Mouse (Mus musculus) cerebellum, postnatal 25 days (tissue): ENCODE data around the gene Crocc.

Source experiments
- DNase-seq, 2 experiments: peaks; one replicate each; pipeline ENCODE4 v3.0.0; 2021; ENCODE audit warnings: mixed read lengths in 2 of 2

Crocc gene

DNA sequence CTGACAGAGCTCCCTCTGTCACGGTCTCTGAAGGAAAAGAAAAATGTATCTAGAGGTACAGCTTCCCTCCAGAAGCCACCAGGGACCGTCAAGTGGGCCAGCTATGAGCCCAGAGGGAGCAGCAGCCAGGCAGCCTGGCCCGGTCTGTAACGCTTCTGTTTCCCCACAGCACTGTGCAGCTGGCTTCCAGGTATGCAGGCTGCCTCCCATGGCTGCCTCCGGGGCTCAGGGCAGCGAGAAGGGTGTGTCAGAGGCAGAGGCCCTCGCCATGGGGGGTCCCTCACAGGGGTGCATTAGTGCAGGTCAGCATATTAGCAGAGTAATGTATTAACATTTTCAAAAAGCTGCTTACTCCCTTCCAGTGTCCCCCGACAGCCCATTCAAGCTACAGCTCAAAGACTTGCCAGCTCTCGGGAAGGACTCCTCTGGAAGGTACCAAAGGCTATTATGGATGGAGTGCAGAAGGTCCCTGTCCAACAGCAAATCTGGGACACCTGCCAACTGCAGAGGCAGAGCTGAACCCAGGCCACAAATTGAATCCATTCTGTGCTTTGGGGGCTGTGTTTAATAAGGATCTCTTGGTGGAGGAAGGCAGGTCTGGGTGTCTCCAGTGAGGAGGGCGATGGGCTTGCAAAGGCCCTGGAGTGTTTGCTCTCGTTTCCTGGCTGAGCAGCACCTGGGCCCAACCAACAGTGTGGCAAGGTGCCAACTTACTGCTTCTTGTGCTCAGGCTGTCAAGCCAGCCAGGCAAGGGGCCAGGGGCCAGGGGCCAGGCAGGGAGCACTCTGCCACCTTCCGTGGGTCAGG is 6.6 kb upstream of the Crocc start:
- DNase-seq, result peak; percentile 79 to 84

DNA sequence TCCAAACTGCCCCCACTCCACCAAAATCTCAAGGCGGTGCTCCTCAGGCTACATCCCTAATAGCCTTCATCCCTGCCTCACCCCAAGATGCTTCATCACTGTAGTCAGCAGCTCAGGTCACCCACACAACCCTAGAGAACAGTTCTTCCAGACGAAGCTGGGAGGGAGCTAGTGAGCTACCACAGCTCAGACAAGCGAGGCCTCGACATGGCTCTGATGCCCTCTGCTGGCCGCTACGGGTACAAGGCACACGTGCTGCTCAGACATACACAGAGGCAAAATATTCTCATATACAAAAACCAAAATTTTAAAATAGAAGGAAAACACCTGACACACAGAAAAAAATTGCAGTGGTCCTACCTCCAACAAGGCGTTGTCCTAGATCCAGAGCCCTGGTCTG is 4.8 kb upstream of the Crocc start:
- DNase-seq, result peak; percentile 85 to 90

- no peak for DNase-seq
Observed at GRCm38 (mm10) chr4:141064104-141064659, 3.8 kb upstream of the Crocc start.

DNA sequence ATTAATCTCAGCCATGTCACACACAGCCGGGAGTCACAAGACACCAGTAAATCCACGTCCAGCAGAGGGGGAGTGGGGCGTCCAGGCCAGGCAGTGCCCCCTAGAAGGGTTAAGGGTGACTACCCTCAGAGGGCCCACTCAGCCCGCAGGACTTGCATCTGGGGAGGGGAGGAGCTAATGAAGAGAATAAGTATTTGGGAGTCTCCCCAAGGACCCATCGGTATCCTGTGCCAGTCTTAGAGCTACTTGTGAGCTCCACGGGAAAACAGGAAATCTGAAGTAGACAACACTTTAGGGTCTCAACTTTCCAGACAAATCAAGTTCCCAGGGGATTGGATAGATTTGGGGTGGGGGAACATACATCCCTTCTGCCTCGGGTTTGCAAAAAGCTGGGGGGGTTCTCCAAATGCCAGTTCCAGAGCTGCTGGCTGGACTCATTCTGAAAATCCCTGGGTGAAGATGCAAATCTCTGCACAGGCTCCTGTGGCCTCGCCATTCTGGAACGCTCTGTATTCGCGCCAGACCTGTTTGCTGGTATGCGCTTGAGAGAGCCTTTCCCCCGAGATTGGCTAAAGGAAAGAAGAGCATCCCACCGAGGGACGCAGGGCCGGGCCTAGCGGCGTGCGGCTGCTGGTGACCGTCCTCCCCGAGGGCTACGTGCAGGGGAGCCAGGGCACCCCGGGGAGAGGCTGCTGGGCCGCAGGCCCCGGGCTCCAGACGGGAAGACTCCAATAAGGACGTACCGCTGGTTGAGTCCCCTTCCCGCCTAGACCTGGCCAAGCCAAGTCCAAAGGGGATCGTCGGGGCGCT is 529 bp downstream of the Crocc start:
- DNase-seq, result no peak

GRCm38 (mm10) chr4:141058835-141059234 is 1.5 kb downstream of the Crocc start:
- no peak for DNase-seq

GRCm38 (mm10) chr4:141056970-141057369 is 3.4 kb downstream of the Crocc start:
- no peak for DNase-seq

DNA sequence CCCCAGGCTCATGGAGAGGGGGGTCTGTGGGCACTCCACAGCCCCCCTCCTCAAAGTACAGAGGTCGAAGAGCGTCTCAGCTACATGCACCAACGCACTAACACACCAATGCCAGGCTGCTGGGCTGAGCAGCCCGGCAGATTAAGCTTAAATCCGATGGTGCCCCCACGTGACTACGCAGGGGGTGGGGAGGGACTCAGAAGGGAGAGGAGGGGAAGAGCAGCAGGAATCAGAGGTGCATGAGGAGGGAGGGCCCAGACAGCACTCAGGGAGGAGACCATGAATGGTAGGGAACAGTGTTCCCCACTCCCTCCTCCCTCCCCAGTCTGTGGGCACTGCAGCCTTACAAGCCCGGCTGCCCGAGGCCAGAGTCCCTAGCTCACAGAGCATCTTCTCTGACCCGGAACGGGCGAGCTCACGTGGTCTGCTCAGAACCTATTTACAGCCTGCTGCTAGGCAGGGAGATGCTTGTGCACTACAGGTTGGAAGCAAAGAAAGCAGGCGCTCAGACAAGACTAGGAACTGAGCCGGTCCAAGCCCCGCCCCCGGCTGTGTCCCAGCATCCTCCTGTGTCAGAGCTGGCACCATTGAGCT is 6.7 kb downstream of the Crocc start:
- peak; percentile 77 to 82 for DNase-seq

- peak in 1 of 2 experiments; percentile 17 for DNase-seq
Observed at GRCm38 (mm10) chr4:141053138-141053537, 7.2 kb downstream of the Crocc start.

DNA sequence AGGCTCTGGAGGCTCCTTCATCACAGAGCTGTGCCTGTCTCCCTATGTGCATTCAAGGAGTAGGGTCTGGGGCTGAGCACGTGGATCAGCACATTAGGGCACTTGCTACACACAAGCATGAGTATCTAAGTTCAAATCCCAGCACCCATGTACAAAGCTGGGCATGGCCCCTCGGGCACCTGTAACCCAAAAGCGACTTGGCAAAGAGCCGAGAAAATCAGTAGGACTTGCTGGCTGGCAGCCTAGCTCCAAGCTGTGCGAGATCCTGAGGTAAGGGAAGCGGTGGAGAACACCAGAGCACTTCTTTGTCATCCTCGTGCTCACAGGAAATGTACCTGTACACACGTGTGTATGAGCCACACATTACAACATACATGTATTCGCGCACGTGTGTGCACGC is 7.9 kb downstream of the Crocc start:
- DNase-seq, result peak; percentile 33 to 51

GRCm38 (mm10) chr4:141049476-141049835 is 10.9 kb downstream of the Crocc start:
- no peak for DNase-seq

DNA sequence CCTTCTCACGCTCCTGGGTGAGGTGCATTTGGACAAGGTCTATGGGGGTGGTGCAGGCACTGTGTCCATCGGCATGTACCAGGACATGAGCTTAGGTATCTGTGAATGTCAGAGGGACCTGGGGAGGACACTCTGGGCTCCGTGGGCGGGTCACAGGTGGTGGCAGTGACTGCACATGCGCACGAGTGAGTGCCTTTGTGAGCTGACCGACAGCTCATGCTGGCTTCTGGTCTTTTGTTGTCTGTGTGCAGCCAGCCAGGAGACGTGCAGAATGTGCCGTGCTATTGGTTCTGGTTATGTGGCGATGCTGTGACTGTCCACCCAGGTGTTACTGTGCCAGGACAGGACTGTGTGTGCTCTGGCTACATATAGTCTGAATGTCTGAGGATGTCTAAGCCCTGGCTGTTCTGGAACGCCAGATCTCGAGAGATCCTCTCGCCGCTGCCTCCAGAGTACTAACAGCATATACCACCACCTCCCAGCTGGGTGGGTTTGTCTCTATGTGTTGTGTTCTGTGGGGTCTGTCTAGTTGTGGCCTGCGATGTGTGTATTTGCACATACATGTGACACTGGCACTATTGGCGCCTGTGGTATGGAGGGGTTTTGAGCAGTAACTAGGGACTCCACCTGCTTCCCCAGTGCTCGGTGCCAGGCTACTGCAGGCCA is 11.4 kb downstream of the Crocc start:
- DNase-seq, result no peak

- peak; percentile 57 to 74 for DNase-seq
Observed at GRCm38 (mm10) chr4:141044816-141045215, 15.5 kb downstream of the Crocc start.

DNA sequence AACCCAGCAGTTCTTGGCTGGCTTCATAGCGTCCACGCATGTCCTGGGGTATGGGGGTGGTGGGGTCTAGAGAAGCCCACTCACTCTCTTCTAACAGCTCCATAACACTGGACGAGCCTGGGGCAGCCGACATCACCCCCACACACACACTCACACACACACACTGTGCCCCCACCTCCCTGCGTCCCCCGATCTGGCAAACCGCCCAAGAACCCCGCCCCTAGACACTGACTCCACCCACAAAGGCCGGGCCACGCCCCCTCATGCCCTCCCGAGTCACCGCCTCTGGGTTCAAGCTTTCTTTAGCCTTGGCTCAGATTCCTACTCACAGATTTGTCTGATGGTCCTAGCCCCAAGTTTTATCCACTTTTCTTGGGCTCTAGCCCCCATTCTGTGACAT is 19.2 kb downstream of the Crocc start:
- DNase-seq, result no peak

- DNase-seq, result peak; percentile 33 to 63
Observed at GRCm38 (mm10) chr4:141033606-141034549, 26.5 kb downstream of the Crocc start.

DNA sequence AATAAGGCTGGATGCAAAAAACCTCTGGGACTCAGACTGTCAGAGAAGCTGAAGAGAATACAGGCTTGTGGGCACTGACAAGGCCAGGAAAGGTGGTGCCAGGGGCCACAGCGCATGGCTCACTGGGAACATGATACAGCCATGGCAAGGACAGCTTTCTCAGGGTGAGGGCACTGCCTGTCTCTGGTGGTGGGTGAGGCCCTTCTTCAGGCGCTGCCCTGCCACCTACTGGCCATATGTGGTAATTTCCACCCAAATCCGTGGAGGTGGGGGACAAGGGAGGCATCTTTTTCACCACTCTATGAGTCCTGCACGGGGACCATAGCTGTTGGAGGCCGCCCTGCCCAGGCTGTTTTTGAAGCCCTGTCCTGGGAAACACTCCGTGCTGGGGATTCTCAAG is 28.6 kb downstream of the Crocc start:
- DNase-seq, result peak; percentile 91 to 92

DNA sequence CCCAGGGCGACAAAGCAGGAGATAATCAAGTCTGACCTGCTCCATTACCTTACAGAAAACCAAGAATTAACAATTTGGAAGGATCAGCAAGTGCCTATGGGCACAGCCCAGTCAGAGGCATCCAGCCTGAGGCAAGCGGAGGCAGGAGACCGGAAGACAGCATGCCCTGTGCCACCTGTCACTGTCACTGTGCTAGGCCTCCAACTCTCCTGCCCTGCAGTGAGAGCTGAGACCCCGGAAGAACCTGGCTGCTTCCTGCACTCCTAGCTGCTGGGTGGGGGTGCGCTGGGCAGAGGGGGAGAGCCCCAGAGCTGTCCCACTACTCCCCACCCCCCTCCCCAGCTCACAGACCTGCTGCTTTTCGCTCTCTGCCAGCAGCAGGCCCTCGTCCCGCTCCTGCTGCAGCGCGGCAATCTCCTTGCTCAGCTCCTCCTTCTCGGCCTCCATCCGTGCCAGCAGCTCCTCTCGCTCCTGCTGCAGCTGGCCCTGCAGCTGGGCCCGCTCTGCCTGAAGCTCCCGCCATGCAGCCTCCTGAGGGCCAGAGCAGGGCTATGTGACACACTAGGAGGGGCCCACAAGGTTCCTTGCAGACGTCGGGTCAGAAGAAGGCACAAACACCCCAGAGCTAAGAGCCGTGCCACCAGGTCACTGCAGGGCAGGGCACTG is 29.7 kb downstream of the Crocc start:
- peak; percentile 64 to 71 for DNase-seq

- no peak for DNase-seq
Observed at GRCm38 (mm10) chr4:141024992-141025391, 35.4 kb downstream of the Crocc start.

DNA sequence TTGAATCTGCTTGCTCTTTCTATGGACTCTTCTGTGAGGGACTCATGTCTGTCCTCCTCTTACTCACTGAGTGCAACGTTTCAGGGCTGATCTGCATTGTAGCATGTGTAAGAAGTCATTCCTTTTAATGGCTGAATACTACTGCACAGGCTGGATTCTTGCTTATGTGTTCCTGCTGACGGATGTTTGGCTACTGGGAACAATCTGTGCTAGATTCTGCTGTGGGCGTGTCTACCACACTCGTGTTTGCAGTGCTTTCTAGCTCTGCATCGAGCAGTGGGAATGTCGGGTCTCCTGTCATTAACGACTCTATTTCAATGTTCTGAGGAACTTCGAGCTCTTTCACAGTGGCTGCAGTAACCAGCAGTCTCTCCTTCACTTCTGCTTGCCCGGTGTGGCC is 36.3 kb downstream of the Crocc start:
- no peak for DNase-seq

- peak; percentile 76 to 78 for DNase-seq
Observed at GRCm38 (mm10) chr4:141021614-141021929, 38.8 kb downstream of the Crocc start.

DNA sequence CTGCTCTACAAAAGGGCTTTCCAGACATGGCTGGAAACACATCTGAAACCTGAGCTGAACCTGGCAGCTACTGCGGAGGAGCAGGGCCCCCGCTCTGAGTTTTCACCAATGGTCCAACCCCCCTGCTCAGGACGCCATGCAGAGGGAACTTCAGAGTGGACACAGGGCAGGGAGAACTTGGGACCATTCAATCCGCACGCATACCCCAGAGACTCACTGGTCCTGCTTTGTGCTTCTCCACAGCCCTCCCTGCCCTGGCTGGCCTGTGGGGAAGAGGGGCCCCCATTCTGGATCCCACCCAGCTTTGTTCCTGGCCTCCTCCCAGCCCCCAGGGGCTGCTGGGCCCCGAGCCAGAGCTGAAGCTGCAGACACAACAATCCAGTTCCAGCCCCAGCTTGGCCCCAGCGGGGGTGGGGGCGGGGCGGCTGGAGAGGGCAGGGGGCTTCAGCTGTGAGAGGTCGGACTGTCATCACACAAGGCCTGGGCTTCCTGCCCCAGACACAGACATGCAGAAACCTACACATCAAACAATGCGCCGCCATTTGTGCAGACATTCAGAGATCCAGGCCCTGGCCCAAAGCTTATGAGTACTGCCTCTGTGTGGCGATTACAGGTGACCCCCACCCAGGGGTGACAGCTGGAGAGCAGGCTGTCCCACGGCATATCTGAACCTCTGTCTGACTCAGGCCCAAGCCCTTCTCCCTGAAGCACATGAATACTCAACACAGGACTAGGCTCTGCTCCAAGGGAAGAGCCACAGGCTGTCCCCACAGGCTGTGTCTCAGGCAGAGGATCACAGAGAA is 39.3 kb downstream of the Crocc start:
- peak; percentile 60 to 66 for DNase-seq
